Mouse (Mus musculus) CH12.LX (cell line): ENCODE measurements at regions not wholly inside any gene's neighbourhood (a gene's known extent, or its start where the extent isn't known, plus 50 kb on each side); places are given as distances from the start of the nearest gene placed in this dataset.

ENCODE experiments used
- DNase-seq: peaks from one replicate; pipeline ENCODE4 v3.0.0-alpha.2; 2013; ENCODE audit errors: extremely low read depth
- H3K27ac ChIP-seq: 2 replicates; pipeline ENCODE4 v1.5.1; 2012; ENCODE audit warnings: low read depth, mild to moderate bottlenecking, control low read depth, moderate library complexity; ENCODE audit not compliant: insufficient read depth
- H3K27me3 ChIP-seq: replicated peaks from 2 replicates; pipeline ENCODE3; 2012; ENCODE audit warnings: inconsistent platforms
- H3K36me3 ChIP-seq, 2 experiments: replicated peaks in 1 of 2; 2 replicates each; pipeline versions ENCODE3 to v1.6.1; 2012; ENCODE audit warnings: inconsistent platforms in 1 of 2, low read length in 1 of 2, mild to moderate bottlenecking in 1 of 2, mixed read lengths in 1 of 2, moderate library complexity in 1 of 2; ENCODE audit not compliant: control insufficient read depth in 1 of 2, insufficient read depth in 1 of 2
- H3K4me1 ChIP-seq, 2 experiments: 2 replicates each; pipeline ENCODE4 v1.6.1; 2012; ENCODE audit warnings: inconsistent platforms in 1 of 2, moderate library complexity in 1 of 2; ENCODE audit not compliant: insufficient read depth in 2 of 2, control insufficient read depth in 1 of 2
- H3K4me2 ChIP-seq: 2 replicates; pipeline ENCODE4 v1.6.1; 2012; ENCODE audit warnings: low read depth, mild to moderate bottlenecking, control low read depth; ENCODE audit not compliant: poor library complexity, insufficient read depth, severe bottlenecking
- H3K4me3 ChIP-seq, 3 experiments: fragments of 150-350 bp in 1 of 3; sonication (generic) in 1 of 3; replicated peaks in 1 of 3; 2 replicates each; pipeline versions ENCODE3 to v1.5.1; 2011 to 2012; ENCODE audit warnings: low read depth in 2 of 3, low read length in 2 of 3, mild to moderate bottlenecking in 2 of 3, moderate library complexity in 2 of 3, control low read depth in 1 of 3, improper control_type of control experiment in 1 of 3, inconsistent platforms in 1 of 3, mixed read lengths in 1 of 3; ENCODE audit not compliant: poor library complexity in 1 of 3
- H3K79me2 ChIP-seq: replicated peaks from 2 replicates; pipeline ENCODE4 v1.6.1; 2012; ENCODE audit warnings: mild to moderate bottlenecking, moderate library complexity; ENCODE audit not compliant: control insufficient read depth, poor library complexity, insufficient read depth, severe bottlenecking; ENCODE audit errors: extremely low read depth
- H3K9ac ChIP-seq: 2 replicates; pipeline ENCODE4 v1.6.1; 2012; ENCODE audit warnings: low read depth, mild to moderate bottlenecking, control low read depth, moderate library complexity; ENCODE audit not compliant: insufficient read depth
- H3K9me3 ChIP-seq: replicated peaks from 2 replicates; pipeline ENCODE3; 2012; ENCODE audit warnings: low read length, inconsistent platforms, mixed read lengths
- BHLHE40 ChIP-seq: IDR thresholded peaks from 2 replicates; pipeline ENCODE4 v1.6.1; 2011; ENCODE audit warnings: mild to moderate bottlenecking, low read depth, low read length, improper control_type of control experiment
- CHD1 ChIP-seq: IDR thresholded peaks from 2 replicates; pipeline ENCODE4 v1.6.1; 2012; ENCODE audit warnings: low read depth, low read length, improper control_type of control experiment, inconsistent platforms
- CHD2 ChIP-seq: IDR thresholded peaks from 2 replicates; pipeline ENCODE4 v1.6.1; 2011; ENCODE audit warnings: low read length, improper control_type of control experiment
- CTCF ChIP-seq, 2 experiments: IDR thresholded peaks in 1 of 2; conservative IDR thresholded peaks in 1 of 2; 2 replicates each; pipeline ENCODE4 v1.5.1; 2011 to 2012; ENCODE audit warnings: low read depth in 2 of 2, low read length in 2 of 2, improper control_type of control experiment in 1 of 2, inconsistent platforms in 1 of 2, mild to moderate bottlenecking in 1 of 2, moderate library complexity in 1 of 2
- ELF1 ChIP-seq: IDR thresholded peaks from 2 replicates; pipeline ENCODE4 v1.6.1; 2014; ENCODE audit warnings: low read depth, mild to moderate bottlenecking, inconsistent platforms, low read length, improper control_type of control experiment
- EP300 ChIP-seq: IDR thresholded peaks from 2 replicates; pipeline ENCODE4 v1.6.1; 2011; ENCODE audit warnings: low read length, improper control_type of control experiment
- ETS1 ChIP-seq: conservative IDR thresholded peaks from 2 replicates; pipeline ENCODE4 v1.6.1; 2012; ENCODE audit warnings: low read depth, mild to moderate bottlenecking, inconsistent platforms, low read length, improper control_type of control experiment, moderate library complexity
- HCFC1 ChIP-seq: IDR thresholded peaks from 2 replicates; pipeline ENCODE4 v1.6.1; 2012; ENCODE audit warnings: low read depth, mild to moderate bottlenecking, inconsistent platforms, low read length, improper control_type of control experiment
- IRF4 ChIP-seq: IDR thresholded peaks from 2 replicates; pipeline ENCODE4 v1.6.1; 2014; ENCODE audit warnings: low read depth, mild to moderate bottlenecking, inconsistent platforms, low read length, improper control_type of control experiment
- JUN ChIP-seq: IDR thresholded peaks from 2 replicates; pipeline ENCODE4 v1.6.1; 2011; ENCODE audit warnings: low read depth, mild to moderate bottlenecking, low read length, improper control_type of control experiment, moderate library complexity; ENCODE audit not compliant: insufficient read depth
- JUND ChIP-seq: conservative IDR thresholded peaks from 2 replicates; pipeline ENCODE4 v1.6.1; 2011; ENCODE audit warnings: low read depth, low read length, improper control_type of control experiment
- MAX ChIP-seq: IDR thresholded peaks from 2 replicates; pipeline ENCODE4 v1.6.1; 2011; ENCODE audit warnings: low read length, improper control_type of control experiment
- MAZ ChIP-seq: IDR thresholded peaks from 2 replicates; pipeline ENCODE4 v1.6.1; 2012; ENCODE audit warnings: low read depth, mild to moderate bottlenecking, inconsistent platforms, low read length, improper control_type of control experiment, moderate library complexity
- NELFE ChIP-seq: IDR thresholded peaks from 2 replicates; pipeline ENCODE4 v1.6.1; 2011; ENCODE audit warnings: low read depth, low read length, improper control_type of control experiment
- NRF1 ChIP-seq: IDR thresholded peaks from 2 replicates; pipeline ENCODE4 v1.6.1; 2014; ENCODE audit warnings: low read depth, mild to moderate bottlenecking, inconsistent platforms, low read length, improper control_type of control experiment, moderate library complexity
- PAX5 ChIP-seq: IDR thresholded peaks from 2 replicates; pipeline ENCODE4 v1.6.1; 2012; ENCODE audit warnings: low read length, inconsistent platforms, mixed read lengths
- POLR2AphosphoS2 ChIP-seq: IDR thresholded peaks from 2 replicates; pipeline ENCODE4 v1.6.1; 2011; ENCODE audit warnings: low read depth, low read length, improper control_type of control experiment
- SIN3A ChIP-seq: IDR thresholded peaks from 2 replicates; pipeline ENCODE4 v1.6.1; 2012; ENCODE audit warnings: low read length, improper control_type of control experiment, inconsistent platforms
- SMC3 ChIP-seq: IDR thresholded peaks from 2 replicates; pipeline ENCODE4 v1.6.1; 2011; ENCODE audit warnings: low read depth, low read length, improper control_type of control experiment
- TCF12 ChIP-seq: IDR thresholded peaks from 2 replicates; pipeline ENCODE4 v1.6.1; 2014; ENCODE audit warnings: low read depth, mild to moderate bottlenecking, inconsistent platforms, low read length, improper control_type of control experiment
- UBTF ChIP-seq: IDR thresholded peaks from 2 replicates; pipeline ENCODE4 v1.6.1; 2012; ENCODE audit warnings: low read depth, mild to moderate bottlenecking, inconsistent platforms, low read length, improper control_type of control experiment, moderate library complexity
- USF2 ChIP-seq: conservative IDR thresholded peaks from 2 replicates; pipeline ENCODE4 v1.6.1; 2011; ENCODE audit warnings: low read depth, low read length, improper control_type of control experiment
- ZKSCAN1 ChIP-seq: IDR thresholded peaks from 2 replicates; pipeline ENCODE4 v1.6.1; 2012; ENCODE audit warnings: low read depth, inconsistent platforms, low read length, improper control_type of control experiment, borderline replicate concordance
- ZNF384 ChIP-seq: IDR thresholded peaks from 2 replicates; pipeline ENCODE4 v1.6.1; 2012; ENCODE audit warnings: low read depth, low read length, improper control_type of control experiment, inconsistent platforms
- dilution Hi-C: fragments of 300-500 bp; cut with MboI; formaldehyde crosslinking; loops from 2 replicates; pipeline ENCODE4 v1.14.3; 2020; ENCODE audit warnings: low sequenced_read_pairs; ENCODE audit not compliant: extremely low pct_unique_long_range_greater_than_20kb, extremely low pct_ligation_motif_present
- in situ Hi-C: fragments of 300-500 bp; cut with MboI; formaldehyde crosslinking; loops from 3 replicates; pipeline ENCODE4 v1.14.3; 2019; ENCODE audit warnings: low sequenced_read_pairs, low pct_ligation_motif_present, low pct_unique_long_range_greater_than_20kb, mixed read lengths

DNA sequence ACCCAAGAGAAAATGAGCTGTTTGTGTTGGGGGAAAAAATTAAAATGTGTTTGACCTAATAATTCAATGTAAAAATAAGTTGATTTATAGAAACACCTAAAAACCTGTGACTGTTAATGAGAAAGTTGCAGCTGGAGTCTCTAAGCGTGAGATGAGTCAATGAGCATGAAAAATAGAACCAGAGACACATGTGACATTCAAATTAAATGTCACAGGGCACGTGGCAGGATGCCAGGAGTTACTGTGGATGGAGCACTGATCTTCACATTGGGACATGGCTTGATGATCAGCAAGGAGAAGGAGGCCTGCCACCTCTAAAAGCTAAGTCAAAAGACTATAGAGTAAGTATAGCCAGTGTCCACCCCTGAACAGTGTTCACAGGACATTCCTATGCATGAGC, 103.7 kb upstream of the Irs2 start:
- Histone ChIP-seq H3K4me2 (no peak overlapping the region), H3K4me3 (no peak overlapping the region)
- TF ChIP-seq SIN3A (no peak), MAX (no peak), NRF1 (no peak), CTCF (conservative IDR thresholded peaks at IDR 0.05 in 1 of 2, IDR thresholded peaks at IDR 0.05 in 1 of 2; ENCODE audit: low read depth in 2 of 2, low read length in 2 of 2) (no peak), USF2 (no peak), CHD2 (no peak), NELFE (no peak), JUN (no peak; the same call in 1 of the 2 replicates), ETS1 (peak; percentile 52; the same call in 1 of the 2 replicates), BHLHE40 (peak; percentile 93), IRF4 (peak; percentile 25; the same call in 1 of the 2 replicates), PAX5 (no peak), MAZ (no peak), JUND (no peak), TCF12 (no peak), POLR2AphosphoS2 (no peak), SMC3 (no peak), ZNF384 (no peak), EP300 (no peak; the same call in 1 of the 2 replicates), CHD1 (no peak), ZKSCAN1 (no peak), UBTF (no peak), HCFC1 (no peak)
- TF ChIP-seq, all 38 proteins: peak for 3
- DNase-seq: peak; percentile 31
- in situ Hi-C loops: no loop called here
- H3K27me3 ChIP-seq: no peaks in the 10 kb centered on the region
- no peak overlapping the region for H3K9ac ChIP-seq
- no peaks in the 10 kb centered on the region for H3K9me3 ChIP-seq
- no peaks in the 10 kb centered on the region for H3K79me2 ChIP-seq
- H3K4me1 ChIP-seq: peaks cover 17 to 55% of the 10 kb centered on the region in 2 experiments
- no peak overlapping the region for H3K27ac ChIP-seq
- no peaks in the 10 kb centered on the region for H3K36me3 ChIP-seq
- dilution Hi-C loops: no loop called here

DNA sequence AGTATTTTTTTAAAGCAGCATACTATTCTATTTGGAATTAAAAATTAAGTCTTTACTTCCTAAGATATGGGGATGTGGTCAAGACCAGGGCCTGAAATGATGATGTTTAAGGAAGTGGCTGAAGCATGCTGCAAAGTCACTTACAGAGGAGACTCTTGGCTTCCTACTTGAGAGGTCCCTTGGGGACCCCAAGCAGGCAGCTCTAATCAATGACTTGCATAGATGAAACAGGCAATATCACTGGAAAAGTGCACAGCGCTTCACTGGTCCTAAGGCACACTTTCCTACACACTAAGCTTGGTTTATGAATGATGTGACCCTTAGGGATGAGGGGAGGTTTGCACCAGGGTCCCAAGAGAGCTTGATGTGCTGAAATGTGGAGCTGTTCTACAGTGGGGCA, 99.2 kb upstream of the Irs2 start:
- in situ Hi-C loops (no loop called here), dilution Hi-C loops (no loop called here)
- no peaks in the 10 kb centered on the region for H3K27me3 ChIP-seq
- H3K4me1 ChIP-seq: peaks cover 11 to 45% of the 10 kb centered on the region in 2 experiments
- no peak overlapping the region for H3K4me3 ChIP-seq
- no peak overlapping the region for H3K9ac ChIP-seq
- H3K79me2 ChIP-seq: no peaks in the 10 kb centered on the region
- TF ChIP-seq HCFC1: no peak
- no peak for TF ChIP-seq CHD2
- no peak for TF ChIP-seq CHD1
- peak; percentile 40 for TF ChIP-seq ELF1
- H3K4me2 ChIP-seq: no peak overlapping the region
- no peak overlapping the region for H3K27ac ChIP-seq
- no peaks in the 10 kb centered on the region for H3K9me3 ChIP-seq
- H3K36me3 ChIP-seq: no peaks in the 10 kb centered on the region
- DNase-seq: peak; percentile 50
